Mouse (Mus musculus) kidney, embryonic 16.5 days (tissue): ENCODE measurements at regions not wholly inside any gene's neighbourhood (a gene's known extent, or its start where the extent isn't known, plus 50 kb on each side); places are given as distances from the start of the nearest gene placed in this dataset.

Experiments
- ATAC-seq: fragments of 200-750 bp; cut with Nextera tagmentation; 2 replicates; pipeline ENCODE4 v1.8.0; 2017; ENCODE audit warnings: moderate TSS enrichment; ENCODE audit not compliant: low FRiP score, low TSS enrichment
- H3K27ac ChIP-seq: fragments of 300-500 bp; sonication (generic); 2 replicates; pipeline ENCODE4 v1.5.1; 2014; ENCODE audit warnings: low read length
- H3K27me3 ChIP-seq: fragments of 300-500 bp; sonication (generic); 2 replicates; pipeline ENCODE4 v1.6.1; 2014; ENCODE audit warnings: low read length, control low read depth, mixed read lengths; ENCODE audit not compliant: insufficient read depth
- H3K36me3 ChIP-seq: fragments of 300-500 bp; sonication (generic); 2 replicates; pipeline ENCODE4 v1.6.1; 2014; ENCODE audit warnings: low read length, control low read depth, mixed read lengths; ENCODE audit not compliant: insufficient read depth
- H3K4me1 ChIP-seq: fragments of 300-500 bp; sonication (generic); 2 replicates; pipeline ENCODE4 v1.6.1; 2014; ENCODE audit warnings: low read length, control low read depth, mixed read lengths; ENCODE audit not compliant: insufficient read depth
- H3K4me2 ChIP-seq: fragments of 300-500 bp; sonication (generic); replicated peaks from 2 replicates; pipeline ENCODE4 v1.6.1; 2014; ENCODE audit warnings: low read depth, low read length
- H3K4me3 ChIP-seq: fragments of 300-500 bp; sonication (generic); 2 replicates; pipeline ENCODE4 v1.5.1; 2014; ENCODE audit warnings: mild to moderate bottlenecking, low read length
- H3K9ac ChIP-seq: fragments of 300-500 bp; sonication (generic); replicated peaks from 2 replicates; pipeline ENCODE4 v1.6.1; 2014; ENCODE audit warnings: low read length
- H3K9me3 ChIP-seq: fragments of 300-500 bp; sonication (generic); 2 replicates; pipeline ENCODE4 v1.6.1; 2016; ENCODE audit warnings: low read length, control low read depth
- WGBS: fragments of 180-500 bp; shearing (Covaris S2); extraction: QIAGEN DNeasy Blood & Tissue Kit; methylation state at CpG from one replicate; pipeline ENCODE4 v1.1.7; 2014; 5-methylcytosine and 5-hydroxymethylcytosine counted together

GRCm38 (mm10) chr11:63487203-63487602 is 358.4 kb downstream of the Pmp22 start:
- H3K27me3 ChIP-seq: no peaks in the 10 kb centered on the region
- H3K4me3 ChIP-seq: no peak overlapping the region
- 0 out of 2 replicates have a peak, but pooled peaks cover 2% of the 10 kb centered on the region for H3K9me3 ChIP-seq
- peaks cover 6% of the 10 kb centered on the region; the same call in 1 of the 2 replicates for H3K4me1 ChIP-seq
- 14% methylated on average over 2 of the region's 2 CpGs for WGBS
- no peak overlapping the region for H3K4me2 ChIP-seq
- no peak overlapping the region for H3K9ac ChIP-seq
- H3K36me3 ChIP-seq: no peaks in the 10 kb centered on the region
- no peak overlapping the region for H3K27ac ChIP-seq
- ATAC-seq: peak; percentile 71

GRCm38 (mm10) chr11:63502181-63502580 is 373.4 kb downstream of the Pmp22 start:
- no peak for ATAC-seq
- WGBS: 70% methylated on average over 5 of the region's 5 CpGs
- no peaks in the 10 kb centered on the region for H3K9me3 ChIP-seq
- H3K4me2 ChIP-seq: no peak overlapping the region
- no peaks in the 10 kb centered on the region for H3K36me3 ChIP-seq
- no peaks in the 10 kb centered on the region for H3K27me3 ChIP-seq
- no peak overlapping the region for H3K9ac ChIP-seq
- H3K4me3 ChIP-seq: no peak overlapping the region
- H3K27ac ChIP-seq: no peak overlapping the region
- no peaks in the 10 kb centered on the region for H3K4me1 ChIP-seq

GRCm38 (mm10) chr11:63507387-63507786 is 378.6 kb downstream of the Pmp22 start:
- H3K9me3 ChIP-seq: no peaks in the 10 kb centered on the region
- H3K27me3 ChIP-seq: no peaks in the 10 kb centered on the region
- H3K4me3 ChIP-seq: no peak overlapping the region
- WGBS: 92% methylated on average over 8 of the region's 8 CpGs
- H3K4me1 ChIP-seq: no peaks in the 10 kb centered on the region
- H3K27ac ChIP-seq: no peak overlapping the region
- no peak overlapping the region for H3K4me2 ChIP-seq
- no peak for ATAC-seq
- H3K36me3 ChIP-seq: no peaks in the 10 kb centered on the region
- no peak overlapping the region for H3K9ac ChIP-seq

- no peaks in the 10 kb centered on the region for H3K36me3 ChIP-seq
- H3K27ac ChIP-seq: no peak overlapping the region
- no peak overlapping the region for H3K4me3 ChIP-seq
- H3K4me1 ChIP-seq: no peaks in the 10 kb centered on the region
- no peaks in the 10 kb centered on the region for H3K9me3 ChIP-seq
- 90% methylated on average over 2 of the region's 2 CpGs for WGBS
- H3K4me2 ChIP-seq: no peak overlapping the region
- ATAC-seq: no peak
- H3K27me3 ChIP-seq: no peaks in the 10 kb centered on the region
- no peak overlapping the region for H3K9ac ChIP-seq
Measured at GRCm38 (mm10) chr11:63508727-63509126, 379.9 kb downstream of the Pmp22 start.

GRCm38 (mm10) chr11:63510611-63511010 is 381.8 kb downstream of the Pmp22 start:
- ATAC-seq: no peak
- 0 out of 2 replicates have a peak, but pooled peaks cover 2% of the 10 kb centered on the region for H3K9me3 ChIP-seq
- no peaks in the 10 kb centered on the region for H3K4me1 ChIP-seq
- no peak overlapping the region for H3K4me2 ChIP-seq
- no peak overlapping the region for H3K27ac ChIP-seq
- no peaks in the 10 kb centered on the region for H3K27me3 ChIP-seq
- 72% methylated on average over 7 of the region's 7 CpGs for WGBS
- H3K4me3 ChIP-seq: no peak overlapping the region
- no peaks in the 10 kb centered on the region for H3K36me3 ChIP-seq
- no peak overlapping the region for H3K9ac ChIP-seq

GRCm38 (mm10) chr11:63514615-63515014 is 385.8 kb downstream of the Pmp22 start:
- WGBS: 89% methylated on average over 3 of the region's 3 CpGs

GRCm38 (mm10) chr11:63518847-63519246 is 390.1 kb downstream of the Pmp22 start:
- no peak overlapping the region for H3K4me2 ChIP-seq
- no peaks in the 10 kb centered on the region for H3K27me3 ChIP-seq
- H3K4me1 ChIP-seq: peaks cover 5% of the 10 kb centered on the region; the same call in 1 of the 2 replicates
- ATAC-seq: peak; percentile 74; the same call in 1 of the 2 replicates
- no peak overlapping the region for H3K27ac ChIP-seq
- peaks cover 5% of the 10 kb centered on the region; the same call in 1 of the 2 replicates for H3K9me3 ChIP-seq
- 29% methylated on average over 6 of the region's 6 CpGs for WGBS
- H3K9ac ChIP-seq: no peak overlapping the region
- H3K4me3 ChIP-seq: no peak overlapping the region
- no peaks in the 10 kb centered on the region for H3K36me3 ChIP-seq

More at GRCm38 (mm10) chr11:63514615-63515014, 385.8 kb downstream of the Pmp22 start:
- H3K4me3 ChIP-seq: no peak overlapping the region
- H3K4me1 ChIP-seq: peaks cover 5% of the 10 kb centered on the region; the same call in 1 of the 2 replicates
- no peaks in the 10 kb centered on the region for H3K27me3 ChIP-seq
- ATAC-seq: no peak
- no peak overlapping the region for H3K27ac ChIP-seq
- H3K9me3 ChIP-seq: peaks cover 5% of the 10 kb centered on the region; the same call in 1 of the 2 replicates
- H3K4me2 ChIP-seq: no peak overlapping the region
- no peaks in the 10 kb centered on the region for H3K36me3 ChIP-seq
- H3K9ac ChIP-seq: no peak overlapping the region

GRCm38 (mm10) chr11:63524254-63524653 is 395.5 kb downstream of the Pmp22 start:
- ATAC-seq: no peak
- H3K4me2 ChIP-seq: no peak overlapping the region
- no peaks in the 10 kb centered on the region for H3K4me1 ChIP-seq
- no peaks in the 10 kb centered on the region for H3K9me3 ChIP-seq
- no peaks in the 10 kb centered on the region for H3K27me3 ChIP-seq
- no peaks in the 10 kb centered on the region for H3K36me3 ChIP-seq
- H3K9ac ChIP-seq: no peak overlapping the region
- 93% methylated on average over 7 of the region's 7 CpGs for WGBS
- no peak overlapping the region for H3K4me3 ChIP-seq
- H3K27ac ChIP-seq: no peak overlapping the region

GRCm38 (mm10) chr11:63525431-63525830 is 396.6 kb downstream of the Pmp22 start:
- Histone ChIP-seq H3K36me3 (no peaks in the 10 kb centered on the region), H3K9me3 (no peaks in the 10 kb centered on the region), H3K4me3 (no peak overlapping the region), H3K4me1 (no peaks in the 10 kb centered on the region), H3K9ac (no peak overlapping the region), H3K4me2 (no peak overlapping the region), H3K27ac (no peak overlapping the region), H3K27me3 (no peaks in the 10 kb centered on the region)
- WGBS: 66% methylated on average over 12 of the region's 12 CpGs
- ATAC-seq: no peak

- H3K36me3 ChIP-seq: no peaks in the 10 kb centered on the region
- no peak overlapping the region for H3K4me2 ChIP-seq
- H3K9ac ChIP-seq: no peak overlapping the region
- no peaks in the 10 kb centered on the region for H3K27me3 ChIP-seq
- H3K27ac ChIP-seq: no peak overlapping the region
- no peaks in the 10 kb centered on the region for H3K9me3 ChIP-seq
- no peaks in the 10 kb centered on the region for H3K4me1 ChIP-seq
- no peak for ATAC-seq
- WGBS: 65% methylated on average over 3 of the region's 3 CpGs
- H3K4me3 ChIP-seq: no peak overlapping the region
Measured at GRCm38 (mm10) chr11:63525956-63526355, 396.1 kb downstream of the Hs3st3b1 start.
